Mouse (Mus musculus) macrophage (primary cell): Measurements from ENCODE around the gene Fam43a. TPM values are rescaled to one million over a fixed set of nuclear protein-coding genes. Genes with fewer than 3 reads are reported as not detected.

Experiments used
- H3K27ac ChIP-seq: fragments of 350-480 bp; formaldehyde crosslinking; 2 replicates; pipeline ENCODE4 v1.9.0; 2021
- H3K36me3 ChIP-seq: fragments of 350-480 bp; formaldehyde crosslinking; 2 replicates; pipeline ENCODE4 v1.9.0; 2021; ENCODE audit errors: inconsistent target
- H3K4me3 ChIP-seq: fragments of 350-480 bp; formaldehyde crosslinking; 2 replicates; pipeline ENCODE4 v1.9.0; 2021; ENCODE audit errors: inconsistent target
- H3K79me2 ChIP-seq: fragments of 350-480 bp; formaldehyde crosslinking; 2 replicates; pipeline ENCODE4 v1.9.0; 2021; ENCODE audit errors: inconsistent target
- WGBS: methylation state at CpG from one replicate; pipeline ENCODE4 v1.1.7; 2026; ENCODE audit warnings: inconsistent platforms; ENCODE audit not compliant: missing documents; 5-methylcytosine and 5-hydroxymethylcytosine counted together
- polyA plus RNA-seq: library from polyadenylated mRNA; stranded (reverse); fragments of 250-400 nt; gene quantifications from 3 replicates; pipeline ENCODE4 v1.2.4, GENCODE M21; 2018; ENCODE audit warnings: inconsistent platforms
- total RNA-seq, 78 experiments: library from RNA; depleted of rRNA; stranded (reverse); fragments of 250-400 nt; gene quantifications; 1 replicate in 9 of 78; 2 replicates in 24 of 78; 3 replicates in 43 of 78; 4 replicates in 2 of 78; pipeline ENCODE4 v1.2.4; 2018; ENCODE audit warnings: inconsistent platforms in 56 of 78

The Fam43a gene
- 10 to 100 TPM in 8 of 26 experiments, 1 to 10 TPM in 18; 2.5 to 21.3 (median 6.1) TPM for total RNA-seq (2018; cell fraction: chromatin; rRNA removed)
- 10 to 100 TPM in 12 of 26 experiments, 1 to 10 TPM in 14; 4.1 to 36.3 (median 8.3) TPM for total RNA-seq (2018; cell fraction: cytosol; rRNA removed)
- 10 to 100 TPM in 16 of 26 experiments, 1 to 10 TPM in 10; 5.1 to 29.1 (median 11.4) TPM for total RNA-seq (2018; cell fraction: nucleus; rRNA removed)
- polyA plus RNA-seq: 1.2 to 11.3 TPM (median 3.3 TPM) in 3 replicates

GRCm38 (mm10) chr16:30599491-30600268 is at the start of gene Fam43a:
Gene Fam43a (plus strand): TSS chr16:30599723.
- H3K36me3 ChIP-seq: no peaks in the 10 kb centered on the region
- under 1% methylated on average over 63 of the region's 63 CpGs for WGBS
- peak within 1 kb of the TSS; percentile 47 for H3K4me3 ChIP-seq
- H3K27ac ChIP-seq: peak within 1 kb of the TSS; percentile 78
- H3K79me2 ChIP-seq: no peaks in the 10 kb centered on the region

- H3K79me2 ChIP-seq: no peaks in the 10 kb centered on the region
- H3K36me3 ChIP-seq: no peaks in the 10 kb centered on the region
- H3K4me3 ChIP-seq: no peak overlapping the region; the same call in 1 of the 2 replicates
- WGBS: under 1% methylated on average over 56 of the region's 63 CpGs
- H3K27ac ChIP-seq: no peak overlapping the region
Observed at GRCm38 (mm10) chr16:30549966-30550747, 49.4 kb upstream of the Fam43a start.

- 20% methylated on average over 14 of the region's 14 CpGs for WGBS
- H3K4me3 ChIP-seq: no peak within 1 kb of the TSS; the same call in 1 of the 2 replicates
- H3K79me2 ChIP-seq: no peaks in the 10 kb centered on the region
- H3K36me3 ChIP-seq: no peaks in the 10 kb centered on the region
- H3K27ac ChIP-seq: no peak within 1 kb of the TSS
Observed at GRCm38 (mm10) chr16:30550748-30551192, 48.8 kb upstream of the Fam43a start, which contains the start of gene Tmem44. Gene Tmem44 (minus strand): TSS chr16:30550842.

- Histone ChIP-seq H3K79me2 (no peaks in the 10 kb centered on the region), H3K4me3 (no peak overlapping the region), H3K36me3 (no peaks in the 10 kb centered on the region), H3K27ac (no peak overlapping the region)
- whole genome bisulfite sequencing: 42% methylated on average over 11 of the region's 11 CpGs
Observed at GRCm38 (mm10) chr16:30552621-30553338, 46.7 kb upstream of the Fam43a start.

- Histone ChIP-seq H3K27ac (no peak overlapping the region), H3K79me2 (no peaks in the 10 kb centered on the region), H3K36me3 (0 out of 2 replicates have a peak, but pooled peaks cover under 1% of the 10 kb centered on the region), H3K4me3 (no peak overlapping the region)
- WGBS: 95% methylated on average over 8 of the region's 8 CpGs
Observed at GRCm38 (mm10) chr16:30554109-30554508, 45.4 kb upstream of the Fam43a start.

GRCm38 (mm10) chr16:30559312-30559992 is 40.1 kb upstream of the Fam43a start:
- peaks cover 50% of the 10 kb centered on the region for H3K36me3 ChIP-seq
- no peak overlapping the region for H3K27ac ChIP-seq
- no peak overlapping the region for H3K4me3 ChIP-seq
- WGBS: 89% methylated on average over 5 of the region's 5 CpGs
- H3K79me2 ChIP-seq: no peaks in the 10 kb centered on the region

GRCm38 (mm10) chr16:30560601-30561000 is 38.9 kb upstream of the Fam43a start:
- H3K27ac ChIP-seq: no peak overlapping the region
- no peaks in the 10 kb centered on the region for H3K79me2 ChIP-seq
- H3K4me3 ChIP-seq: no peak overlapping the region
- WGBS: 98% methylated on average over 4 of the region's 4 CpGs
- H3K36me3 ChIP-seq: peaks cover 62% of the 10 kb centered on the region

- WGBS: 94% methylated on average over 6 of the region's 6 CpGs
- Histone ChIP-seq H3K27ac (no peak overlapping the region), H3K79me2 (no peaks in the 10 kb centered on the region)
Observed at GRCm38 (mm10) chr16:30565631-30566030, 33.9 kb upstream of the Fam43a start.

GRCm38 (mm10) chr16:30570173-30570572 is 29.4 kb upstream of the Fam43a start:
- no peaks in the 10 kb centered on the region for H3K79me2 ChIP-seq
- WGBS: 95% methylated on average over 3 of the region's 4 CpGs
- no peak overlapping the region for H3K4me3 ChIP-seq
- peaks cover 93% of the 10 kb centered on the region for H3K36me3 ChIP-seq
- no peak overlapping the region for H3K27ac ChIP-seq

More at GRCm38 (mm10) chr16:30565631-30566030, 33.9 kb upstream of the Fam43a start:
- H3K4me3 ChIP-seq: no peak overlapping the region
- peaks cover 90% of the 10 kb centered on the region for H3K36me3 ChIP-seq

- 69% methylated on average over 5 of the region's 5 CpGs for WGBS
Observed at GRCm38 (mm10) chr16:30571378-30571777, 28.1 kb upstream of the Fam43a start.

GRCm38 (mm10) chr16:30572239-30572638 is 27.3 kb upstream of the Fam43a start:
- H3K27ac ChIP-seq: no peak overlapping the region
- no peak overlapping the region for H3K4me3 ChIP-seq
- WGBS: 86% methylated on average over 4 of the region's 4 CpGs
- H3K79me2 ChIP-seq: no peaks in the 10 kb centered on the region
- H3K36me3 ChIP-seq: peaks cover 93% of the 10 kb centered on the region

More at GRCm38 (mm10) chr16:30571378-30571777, 28.1 kb upstream of the Fam43a start:
- Histone ChIP-seq H3K27ac (no peak overlapping the region), H3K79me2 (no peaks in the 10 kb centered on the region), H3K4me3 (no peak overlapping the region), H3K36me3 (peaks cover 93% of the 10 kb centered on the region)

GRCm38 (mm10) chr16:30575815-30576214 is 23.7 kb upstream of the Fam43a start:
- no peak overlapping the region for H3K4me3 ChIP-seq
- WGBS: 48% methylated on average over 7 of the region's 7 CpGs

GRCm38 (mm10) chr16:30576392-30576791 is 23.1 kb upstream of the Fam43a start:
- H3K36me3 ChIP-seq: peaks cover 98% of the 10 kb centered on the region
- H3K79me2 ChIP-seq: no peaks in the 10 kb centered on the region
- no peak overlapping the region for H3K27ac ChIP-seq
- H3K4me3 ChIP-seq: no peak overlapping the region
- 83% methylated on average over 1 of the region's 1 CpGs for WGBS

More at GRCm38 (mm10) chr16:30575815-30576214, 23.7 kb upstream of the Fam43a start:
- Histone ChIP-seq H3K79me2 (no peaks in the 10 kb centered on the region), H3K27ac (no peak overlapping the region), H3K36me3 (peaks cover 98% of the 10 kb centered on the region)
